Mouse (Mus musculus): ENCODE results near the gene Wtip. TPM values are rescaled to one million over a fixed set of nuclear protein-coding genes. Genes with fewer than 3 reads are reported as not detected.
A peak's percentile ranks its signal among the peaks of the same experiment; 100 is the strongest.
"Not testable (repeated sequence)": the region's sequence is repeated elsewhere in the genome, so short reads cannot be mapped to it uniquely, and the experiment has no call there.

The Wtip gene
- total RNA-seq (2021): 10 to 100 TPM in 1 of 2 experiments, 1 to 10 TPM in 1; 9.8 to 11.7 TPM
- long read RNA-seq, experiment 1, transcript Wtip-201 (8 exons, 1,962 nt): major isoform, 8 of 10 reads
- long read RNA-seq, experiment 1, partial matches to known transcripts: 0 of 10 reads
- long read RNA-seq, experiment 1, other reads (novel, unspliced or antisense): 2 of 10 reads
- long read RNA-seq, experiment 2, transcript Wtip-201 (8 exons, 1,962 nt): major isoform, 5 of 7 reads
- long read RNA-seq, experiment 2, partial matches to known transcripts: 1 of 7 reads
- long read RNA-seq, experiment 2, other reads (novel, unspliced or antisense): 1 of 7 reads

DNA sequence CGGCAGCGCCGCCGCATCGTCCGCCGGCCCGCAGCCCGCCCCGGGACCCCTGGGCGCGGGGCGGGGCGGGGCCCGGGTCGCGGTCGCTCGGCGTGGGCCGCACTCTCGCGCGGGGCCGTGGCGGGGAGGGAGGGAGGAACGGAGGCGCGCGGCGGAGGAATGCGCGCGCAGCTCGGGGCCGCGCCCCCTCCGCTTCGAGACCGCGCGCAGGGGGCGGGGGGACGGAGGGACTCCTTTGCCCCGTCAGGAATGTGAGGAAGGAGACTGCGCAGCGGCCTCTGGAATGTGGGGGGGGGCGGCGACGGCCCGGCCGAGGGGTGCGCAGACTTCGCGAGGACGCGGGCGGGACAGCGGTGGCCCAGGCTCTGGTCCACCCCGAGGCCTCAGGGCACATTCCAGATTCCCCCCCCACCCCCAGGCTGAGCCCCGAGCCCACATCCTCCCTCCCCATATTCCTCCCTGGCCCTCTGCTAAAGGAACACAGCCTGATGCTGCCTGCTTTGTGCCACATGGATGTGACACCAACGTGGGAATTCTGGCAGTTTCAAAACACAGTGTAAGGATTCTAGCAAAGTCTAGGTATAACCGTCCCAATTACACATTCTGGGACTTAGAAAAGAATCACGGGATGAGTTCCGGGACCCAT, at the start of gene Wtip:
Gene Wtip (minus strand): TSS at position 152 of the 646 bp plus-strand sequence.
- intact Hi-C loops (cut with DNase I): no loop called here
- Histone ChIP-seq H3K4me3 (peak within 1 kb of the TSS; percentile 47), H3K27ac (peak within 1 kb of the TSS; percentile 44)
- TF ChIP-seq CTCF (IDR thresholded peaks at IDR 0.05): no peak
- peak; percentile 44 to 63 for DNase-seq (ENCODE audit: extremely low spot score in 1 of 2, low spot score in 2 of 2)

DNA sequence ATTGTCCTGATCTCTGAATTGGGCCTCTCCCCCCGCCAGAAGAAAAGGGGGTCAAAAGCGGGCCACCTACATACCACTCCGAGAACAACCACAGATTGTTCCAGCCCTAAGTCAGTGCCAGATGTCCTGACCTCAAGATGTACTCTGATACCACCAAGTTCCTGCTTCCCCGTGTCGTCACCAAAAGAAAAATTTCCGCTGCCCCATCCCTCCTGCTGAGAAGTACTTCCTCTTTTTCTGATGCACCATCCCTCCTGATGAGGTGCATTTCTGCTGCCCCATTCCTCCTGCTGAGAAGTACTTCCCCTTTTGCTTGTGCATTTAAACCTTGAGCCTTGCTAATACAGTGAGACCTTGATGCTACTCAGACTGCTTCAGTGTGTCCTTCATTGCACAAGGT, 43.2 kb upstream of the Wtip start:
- H3K4me3 ChIP-seq; intact Hi-C loops (cut with DNase I); H3K27ac ChIP-seq; DNase-seq (ENCODE audit: extremely low spot score in 1 of 2, low spot score in 2 of 2): not testable (repeated sequence)

DNA sequence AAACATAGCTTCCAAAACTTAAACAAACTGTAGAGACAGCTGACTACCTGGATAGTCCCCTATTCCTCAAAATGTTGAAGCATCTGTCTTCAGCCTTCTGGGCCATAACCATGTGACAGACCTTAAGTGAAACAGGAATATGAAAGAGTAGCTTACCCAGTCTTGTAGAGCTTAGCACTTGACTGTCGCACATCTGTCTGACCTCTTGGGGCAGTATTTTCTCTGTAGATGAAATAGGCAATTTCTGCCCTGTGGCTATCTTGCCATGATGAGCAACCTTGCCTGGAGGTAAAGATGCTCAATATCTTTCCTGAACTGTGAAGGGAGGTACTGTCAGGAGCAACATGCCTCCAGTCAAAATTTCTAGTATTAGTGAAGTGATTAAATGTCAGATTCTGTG, 39.2 kb upstream of the Wtip start:
- no peak; the same call in 1 of the 2 replicates for TF ChIP-seq CTCF (IDR thresholded peaks at IDR 0.05)
- intact Hi-C loops (cut with DNase I): no loop called here
- Histone ChIP-seq H3K27ac (no peak overlapping the region), H3K4me3 (no peak overlapping the region)
- DNase-seq (ENCODE audit: extremely low spot score in 1 of 2, low spot score in 2 of 2): no peak

DNA sequence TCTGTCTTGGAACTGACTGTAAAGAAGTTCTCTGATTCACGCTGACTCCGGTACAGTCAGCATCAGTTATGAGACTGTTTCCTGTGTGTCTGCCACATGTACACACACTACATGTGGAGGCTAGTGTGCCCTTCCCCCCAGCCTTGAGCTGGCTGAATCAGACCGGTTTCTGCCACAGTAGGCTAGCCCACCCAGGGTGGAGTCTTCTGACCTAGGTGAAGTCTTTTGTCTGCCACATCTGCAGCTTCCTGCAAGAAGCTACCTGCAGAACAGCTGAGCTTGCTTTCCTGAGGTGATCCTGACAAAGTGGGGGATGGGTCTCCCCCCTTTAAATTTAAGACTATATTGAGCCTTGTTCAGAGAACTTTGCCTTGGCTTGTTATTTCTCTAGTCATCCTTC, 36.4 kb upstream of the Wtip start, which contains the start of gene Uba2:
Gene Uba2 (minus strand): TSS at position 146 of the 400 bp plus-strand sequence.
- H3K27ac ChIP-seq: peak within 1 kb of the TSS; percentile 82
- intact Hi-C loops (cut with DNase I): loop anchor here (2.0 kb wide), 1 partner anchor 27 kb away; the partner anchor contains the start of gene Pdcd2l
- TF ChIP-seq CTCF (IDR thresholded peaks at IDR 0.05): no peak
- DNase-seq (ENCODE audit: extremely low spot score in 1 of 2, low spot score in 2 of 2): no peak
- peak within 1 kb of the TSS; percentile 75 for H3K4me3 ChIP-seq

DNA sequence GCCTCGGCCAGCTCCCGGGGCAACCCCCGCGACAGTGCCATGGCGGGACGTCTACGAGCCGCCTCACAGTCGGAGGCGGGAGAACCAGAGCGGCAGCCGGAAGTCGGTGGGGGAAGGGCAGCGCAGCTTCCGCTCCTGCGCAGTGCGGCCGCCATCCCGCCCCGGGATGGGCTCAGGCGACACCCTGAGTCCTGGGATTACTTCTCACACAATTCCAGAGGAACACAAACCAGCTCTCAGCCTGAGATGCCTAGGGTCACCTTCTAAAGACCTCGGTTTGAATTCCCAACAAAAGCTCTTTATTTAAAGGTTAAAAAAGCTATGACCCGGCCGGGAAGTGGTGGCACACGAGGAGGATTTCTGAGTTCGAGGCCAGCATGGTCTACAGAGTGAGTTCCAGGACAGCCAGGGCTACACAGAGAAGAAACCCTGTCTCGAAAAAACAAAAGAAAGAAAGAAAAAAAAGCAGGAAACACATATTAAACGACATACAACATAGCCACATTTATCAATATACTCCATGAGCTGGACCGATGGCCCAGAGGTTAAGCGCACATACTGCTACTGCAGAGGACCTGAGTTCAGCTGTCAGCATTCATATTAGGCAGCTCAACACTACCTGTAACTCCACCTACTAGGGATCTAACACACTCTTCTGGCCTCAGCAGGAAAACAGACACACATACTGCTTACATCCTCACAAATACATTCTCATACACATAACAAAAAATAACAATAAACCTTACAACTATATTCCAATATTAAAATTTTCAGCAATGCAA, 35.6 kb upstream of the Wtip start:
- TF ChIP-seq CTCF (IDR thresholded peaks at IDR 0.05): no peak; the same call in 1 of the 2 replicates
- intact Hi-C loops (cut with DNase I): loop anchor here (2.0 kb wide), 1 partner anchor 28 kb away; the partner anchor contains the start of gene Pdcd2l
- Histone ChIP-seq H3K27ac (peak overlapping the region; percentile 82), H3K4me3 (peak overlapping the region; percentile 75)
- DNase-seq (ENCODE audit: extremely low spot score in 1 of 2, low spot score in 2 of 2): peak; percentile 93 to 94

DNA sequence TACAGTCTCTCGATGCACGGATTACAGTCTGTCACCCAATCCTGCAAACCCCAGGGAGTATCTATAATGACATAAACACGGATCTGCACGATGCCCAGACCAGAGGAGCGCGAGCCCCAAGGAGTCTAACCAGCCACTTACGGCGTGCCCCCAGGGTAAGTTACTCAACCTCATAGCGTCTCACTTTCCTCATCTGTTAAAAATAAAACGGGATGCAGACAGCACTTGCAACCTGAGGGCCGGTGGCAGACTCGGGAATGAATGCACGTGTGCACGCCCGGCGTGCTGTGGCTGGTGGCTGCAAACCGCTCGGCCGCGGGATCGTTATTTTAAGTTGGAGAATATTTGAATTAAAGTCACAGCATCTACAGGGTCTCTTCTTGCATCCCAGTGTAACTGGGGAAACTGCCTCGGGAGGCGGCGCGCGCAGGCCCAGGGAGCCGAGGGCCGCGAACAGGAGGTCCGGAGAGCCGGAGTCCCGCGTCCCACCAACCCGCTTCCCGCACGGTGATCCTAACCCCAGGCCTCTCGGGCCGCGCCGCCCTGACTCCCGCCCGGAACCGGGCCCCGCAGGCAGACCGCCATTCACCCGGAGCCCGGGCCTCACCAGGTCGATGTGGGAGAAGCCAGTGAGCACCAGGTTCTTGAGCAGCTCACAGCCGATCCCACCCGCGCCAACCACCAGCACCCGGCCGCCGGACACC, 34.9 kb upstream of the Wtip start:
- Histone ChIP-seq H3K4me3 (peak overlapping the region; percentile 75), H3K27ac (peak overlapping the region; percentile 82)
- no peak for TF ChIP-seq CTCF (IDR thresholded peaks at IDR 0.05)
- no peak for DNase-seq (ENCODE audit: extremely low spot score in 1 of 2, low spot score in 2 of 2)
- intact Hi-C loops (cut with DNase I): loop anchor here (2.0 kb wide), 1 partner anchor 29 kb away; the partner anchor contains the start of gene Pdcd2l

DNA sequence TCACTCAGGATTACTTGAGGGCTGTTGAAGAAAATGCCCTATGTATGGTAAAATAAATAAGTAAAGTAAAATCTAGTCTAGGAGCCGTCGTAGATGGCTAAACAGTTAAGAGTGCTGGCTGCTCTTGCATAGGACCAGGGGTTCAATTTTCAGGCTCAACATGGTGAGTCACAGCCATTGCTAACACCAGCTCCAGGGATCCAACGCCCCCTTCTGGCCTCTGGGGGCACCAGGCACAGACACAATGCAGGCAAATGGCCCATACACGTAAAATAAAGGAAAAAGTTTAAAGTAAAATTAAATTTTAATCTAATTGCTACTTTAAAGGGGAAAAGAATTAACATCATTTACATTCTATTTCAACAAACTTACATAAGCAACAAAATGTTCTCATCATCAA, 33.8 kb upstream of the Wtip start:
- DNase-seq (ENCODE audit: extremely low spot score in 1 of 2, low spot score in 2 of 2): no peak
- no peak overlapping the region for H3K27ac ChIP-seq
- intact Hi-C loops (cut with DNase I): no loop called here
- peak; percentile 44 for TF ChIP-seq CTCF (IDR thresholded peaks at IDR 0.05)
- peak overlapping the region; percentile 75 for H3K4me3 ChIP-seq

DNA sequence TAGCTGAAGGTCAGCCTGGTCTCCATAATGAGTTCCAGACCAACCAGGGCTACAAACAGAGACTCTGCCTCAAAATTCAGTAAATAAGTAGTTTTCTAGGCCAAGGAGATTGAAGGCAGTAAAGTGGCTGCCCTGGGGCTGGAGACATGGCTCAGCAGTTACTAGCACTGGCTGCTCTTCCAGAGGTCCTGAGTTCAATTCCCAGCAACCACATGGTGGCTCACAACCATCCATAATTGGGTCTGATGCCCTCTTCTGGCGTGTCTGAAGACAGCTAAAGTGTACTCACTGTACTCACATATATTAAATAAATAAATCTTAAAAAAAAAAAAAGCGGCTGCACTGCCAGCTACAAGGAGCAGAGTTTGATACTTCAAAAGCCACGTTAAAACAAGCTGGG, 32.9 kb upstream of the Wtip start:
- intact Hi-C loops (cut with DNase I): no loop called here
- DNase-seq (ENCODE audit: extremely low spot score in 1 of 2, low spot score in 2 of 2): no peak
- no peak for TF ChIP-seq CTCF (IDR thresholded peaks at IDR 0.05)
- H3K4me3 ChIP-seq: no peak overlapping the region
- H3K27ac ChIP-seq: no peak overlapping the region

DNA sequence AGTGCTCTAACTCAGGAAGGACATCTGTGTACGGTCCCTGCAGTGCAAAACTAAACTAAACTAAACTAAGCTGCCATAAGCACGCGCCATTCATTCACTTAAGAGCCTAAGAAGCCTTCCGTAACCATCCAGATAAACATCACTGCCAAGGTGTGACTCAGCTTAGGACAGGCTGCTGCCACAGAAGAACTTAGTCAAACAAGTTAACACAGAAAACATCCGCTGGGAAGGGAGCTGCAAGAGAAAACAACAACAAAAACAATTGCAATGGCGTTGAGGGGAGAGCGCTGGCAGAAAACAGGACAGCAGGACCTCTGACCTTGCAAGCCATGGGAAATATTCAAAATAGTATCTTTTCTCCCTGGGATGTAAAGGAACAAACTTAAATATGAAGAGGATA, 31.6 kb upstream of the Wtip start:
- Histone ChIP-seq H3K4me3 (no peak overlapping the region), H3K27ac (no peak overlapping the region)
- no peak for TF ChIP-seq CTCF (IDR thresholded peaks at IDR 0.05)
- intact Hi-C loops (cut with DNase I): no loop called here
- no peak for DNase-seq (ENCODE audit: extremely low spot score in 1 of 2, low spot score in 2 of 2)

DNA sequence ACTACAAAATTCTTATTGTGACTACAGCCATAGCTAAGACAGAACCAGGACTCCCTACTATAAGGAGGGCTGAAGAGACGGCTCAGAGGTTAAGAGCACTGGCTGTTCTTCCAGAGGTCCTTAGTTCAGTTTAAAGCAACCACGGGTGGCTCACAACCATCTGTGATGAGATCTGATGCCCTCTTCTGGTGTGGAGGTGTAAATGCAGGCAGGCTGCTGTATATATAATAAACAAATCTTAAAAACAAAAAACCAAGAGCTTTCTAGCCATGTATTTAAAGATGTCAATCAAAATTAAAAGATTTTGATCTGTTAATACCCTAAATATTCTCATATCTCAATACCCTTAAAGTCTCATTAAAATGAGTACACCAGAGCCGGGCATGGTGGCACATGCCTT, 26.1 kb upstream of the Wtip start:
- Histone ChIP-seq H3K4me3 (no peak overlapping the region), H3K27ac (no peak overlapping the region)
- intact Hi-C loops (cut with DNase I): no loop called here
- DNase-seq (ENCODE audit: extremely low spot score in 1 of 2, low spot score in 2 of 2): no peak
- TF ChIP-seq CTCF (IDR thresholded peaks at IDR 0.05): peak; percentile 39

DNA sequence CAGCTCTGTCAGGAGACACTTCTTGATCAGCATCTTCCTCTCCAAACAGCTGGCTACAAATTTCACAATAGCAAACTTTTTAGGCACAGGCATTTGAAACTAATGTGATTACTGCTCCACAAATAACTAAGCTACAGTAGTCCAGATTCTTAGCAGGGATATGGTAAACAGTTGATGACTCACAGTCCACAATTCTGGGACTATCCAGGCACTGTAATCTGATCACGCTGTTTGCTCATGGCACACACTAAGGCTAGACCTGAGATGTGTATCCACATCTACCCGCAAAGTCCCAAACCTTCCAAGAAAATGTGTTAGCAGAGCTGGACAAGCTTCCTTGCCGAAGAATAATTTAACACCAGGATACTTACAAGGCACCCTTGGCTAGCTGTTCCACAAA, 24.9 kb upstream of the Wtip start:
- DNase-seq (ENCODE audit: extremely low spot score in 1 of 2, low spot score in 2 of 2): no peak
- intact Hi-C loops (cut with DNase I): no loop called here
- no peak overlapping the region for H3K4me3 ChIP-seq
- no peak for TF ChIP-seq CTCF (IDR thresholded peaks at IDR 0.05)
- H3K27ac ChIP-seq: no peak overlapping the region

All from left cerebral cortex, adult 2 months (tissue).